Mouse (Mus musculus) MEL (cell line): ENCODE data around the gene Lurap1l.

Source experiments
- CTCF ChIP-seq, 3 experiments: IDR thresholded peaks in 2 of 3; conservative IDR thresholded peaks in 1 of 3; 2 replicates each; pipeline ENCODE4 v1.5.1; 2011 to 2012; ENCODE audit warnings: low read length in 3 of 3, low read depth in 2 of 3, mild to moderate bottlenecking in 2 of 3, improper control_type of control experiment in 1 of 3, inconsistent platforms in 1 of 3, mixed read lengths in 1 of 3, moderate library complexity in 1 of 3; ENCODE audit not compliant: control insufficient read depth in 1 of 3, insufficient read depth in 1 of 3, poor library complexity in 1 of 3, severe bottlenecking in 1 of 3
- E2F4 ChIP-seq: IDR thresholded peaks from 2 replicates; pipeline ENCODE4 v1.6.1; 2011; ENCODE audit warnings: low read depth, low read length, improper control_type of control experiment, borderline replicate concordance
- NELFE ChIP-seq: IDR thresholded peaks from 2 replicates; pipeline ENCODE4 v1.6.1; 2011; ENCODE audit warnings: low read depth, low read length, improper control_type of control experiment
- POLR2A ChIP-seq, 2 experiments: IDR thresholded peaks; 2 replicates each; pipeline ENCODE4 v1.6.1; 2011 to 2012; ENCODE audit warnings: low read length in 2 of 2, mild to moderate bottlenecking in 2 of 2, control low read depth in 1 of 2, improper control_type of control experiment in 1 of 2, low read depth in 1 of 2, moderate library complexity in 1 of 2; ENCODE audit not compliant: control insufficient read depth in 1 of 2, insufficient read depth in 1 of 2, poor library complexity in 1 of 2
- ZC3H11A ChIP-seq: IDR thresholded peaks from 2 replicates; pipeline ENCODE4 v1.6.1; 2012; ENCODE audit warnings: low read depth, mild to moderate bottlenecking, inconsistent platforms, low read length, improper control_type of control experiment

DNA sequence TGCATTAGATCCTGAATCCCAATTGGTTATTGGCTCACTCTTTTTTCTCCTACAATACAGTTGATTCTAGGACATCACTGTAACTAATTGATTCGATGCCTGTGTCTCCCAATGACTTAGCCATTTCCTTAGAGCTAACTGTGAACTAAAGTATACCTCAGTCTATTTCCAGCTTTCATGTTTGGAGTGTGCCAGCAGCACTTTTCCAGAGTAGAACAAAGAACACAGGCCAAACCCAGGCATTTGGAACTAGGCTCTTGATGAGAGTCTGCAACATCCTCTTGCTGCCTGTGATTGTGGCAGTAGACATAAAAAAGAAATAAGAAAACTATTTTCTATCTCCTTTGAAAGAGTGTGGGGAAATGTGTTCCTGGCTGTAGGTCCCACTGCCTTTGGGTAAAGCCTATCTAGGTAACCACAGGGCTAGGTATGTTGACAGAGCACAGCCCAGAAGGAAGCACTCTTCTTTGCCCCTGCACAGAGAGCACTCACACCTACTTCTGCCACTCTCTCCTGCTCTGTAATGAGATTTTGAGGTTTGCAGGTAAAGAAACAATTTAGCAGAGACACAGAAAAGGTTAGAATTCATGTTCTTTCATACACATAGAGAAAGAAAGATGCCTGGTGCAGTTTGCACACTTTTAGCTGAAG is 8.9 kb downstream of the Lurap1l start:
- TF ChIP-seq CTCF (IDR thresholded peaks at IDR 0.05 in 2 of 3, conservative IDR thresholded peaks at IDR 0.05 in 1 of 3; ENCODE audit: control insufficient read depth in 1 of 3, insufficient read depth in 1 of 3, low read depth in 2 of 3, low read length in 3 of 3, poor library complexity in 1 of 3, severe bottlenecking in 1 of 3) (no peak), NELFE (no peak), E2F4 (no peak), ZC3H11A (no peak), POLR2A (IDR thresholded peaks at IDR 0.05; ENCODE audit: control insufficient read depth in 1 of 2, insufficient read depth in 1 of 2, low read depth in 1 of 2, low read length in 2 of 2, poor library complexity in 1 of 2) (no peak)
